Mouse (Mus musculus) c-Kit-positive CD71-negative TER-119-negative erythroid progenitor cells, embryonic 14.5 days (primary cell): ENCODE results near the gene Glcci1.
"Not testable (repeated sequence)": the region's sequence is repeated elsewhere in the genome, so short reads cannot be mapped to it uniquely, and the experiment has no call there.

Source experiments
- DNase-seq: peaks from one replicate; pipeline ENCODE4 v3.0.0-alpha.2; 2013; ENCODE audit warnings: low read depth

Gene Glcci1

GRCm38 (mm10) chr6:8495109-8495826, 14.1 kb upstream of the Glcci1 start:
- no peak for DNase-seq

- DNase-seq = no peak
Observed at GRCm38 (mm10) chr6:8495827-8496222, 13.6 kb upstream of the Glcci1 start.

DNA sequence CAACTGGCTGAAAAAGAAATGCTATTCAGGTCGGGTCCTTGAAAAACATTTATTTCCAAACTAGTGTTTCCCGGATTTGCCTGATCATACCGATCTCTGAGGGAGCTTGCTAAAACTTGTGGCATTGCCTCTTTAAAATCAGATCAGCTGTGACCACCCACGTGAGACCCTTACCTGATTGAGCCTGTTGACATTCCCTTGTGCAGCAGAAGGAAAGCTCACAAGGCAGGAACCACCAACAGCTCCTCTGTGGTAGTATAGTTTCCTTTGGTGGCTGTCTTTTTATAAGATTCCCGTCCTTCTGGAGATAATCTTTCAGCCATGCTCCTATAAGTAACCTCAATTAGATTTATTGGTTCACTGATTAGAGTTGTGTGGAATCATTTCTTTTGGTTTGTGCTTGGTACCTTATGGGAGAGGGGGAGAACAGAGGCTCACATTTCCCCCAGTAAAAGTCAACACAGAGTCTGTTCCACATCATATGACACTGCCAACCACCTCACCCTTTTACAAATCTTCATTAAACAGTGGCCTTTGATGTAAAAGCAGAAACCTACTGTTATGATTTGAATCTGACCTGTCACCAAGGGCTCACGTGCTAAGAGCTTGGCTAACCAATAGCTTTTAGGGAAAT, 12.0 kb upstream of the Glcci1 start:
- no peak for DNase-seq

GRCm38 (mm10) chr6:8497868-8498257, 11.5 kb upstream of the Glcci1 start:
- DNase-seq = no peak

DNA sequence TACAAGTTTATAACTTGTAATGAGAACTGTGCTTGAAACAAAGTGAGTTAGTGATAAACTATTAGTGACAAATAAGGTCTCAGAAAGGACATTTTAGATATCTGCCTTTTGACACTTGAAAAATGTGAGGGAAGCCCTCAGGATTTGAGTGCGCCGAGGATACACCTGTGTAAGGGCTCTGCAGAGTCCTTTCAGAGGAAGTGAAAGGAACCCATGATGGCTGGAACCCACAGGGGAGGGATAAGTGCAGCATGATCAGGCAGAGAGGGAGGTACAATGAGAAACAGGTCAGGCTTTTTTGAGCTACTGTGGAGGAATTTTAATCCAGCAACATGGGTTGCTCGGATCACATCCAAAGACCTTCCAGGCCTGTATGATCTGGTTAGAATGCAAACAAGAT, 10.4 kb upstream of the Glcci1 start:
- DNase-seq = no peak

- DNase-seq = no peak
Observed at GRCm38 (mm10) chr6:8503953-8504352, 5.4 kb upstream of the Glcci1 start.

DNA sequence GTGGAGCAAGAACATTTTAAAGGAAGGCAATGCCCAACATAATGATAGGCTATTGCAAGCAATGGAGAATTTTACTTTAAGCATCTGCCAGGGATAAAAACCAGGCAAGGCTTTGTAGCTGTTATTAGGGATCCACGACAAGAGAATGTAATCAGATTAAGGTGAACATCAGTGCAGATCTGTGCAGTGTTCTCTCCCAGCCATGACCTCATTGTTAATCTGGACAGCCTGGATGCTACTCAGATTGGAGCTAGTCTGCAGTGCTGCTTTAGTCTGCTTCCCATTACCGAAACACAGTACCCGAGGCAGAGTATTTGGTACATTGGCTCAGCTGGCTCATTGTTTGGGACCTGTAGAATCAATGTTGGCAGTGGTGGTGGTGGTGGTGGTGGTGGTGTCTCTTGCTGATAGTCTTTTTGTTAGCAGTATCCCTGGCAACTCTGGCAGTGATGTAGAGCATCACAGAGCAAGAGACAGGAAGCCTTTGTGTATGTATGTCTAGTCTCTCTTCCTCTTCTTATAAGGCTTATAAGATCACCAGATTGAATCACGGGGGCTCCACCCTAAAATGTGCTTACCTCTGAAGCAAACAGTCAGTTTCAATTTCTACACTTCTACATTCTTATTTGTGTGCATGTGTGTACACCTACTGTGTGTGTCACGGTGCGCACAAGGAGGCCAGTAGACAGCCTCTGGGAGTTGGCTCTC, 4.7 kb upstream of the Glcci1 start:
- no peak for DNase-seq

DNA sequence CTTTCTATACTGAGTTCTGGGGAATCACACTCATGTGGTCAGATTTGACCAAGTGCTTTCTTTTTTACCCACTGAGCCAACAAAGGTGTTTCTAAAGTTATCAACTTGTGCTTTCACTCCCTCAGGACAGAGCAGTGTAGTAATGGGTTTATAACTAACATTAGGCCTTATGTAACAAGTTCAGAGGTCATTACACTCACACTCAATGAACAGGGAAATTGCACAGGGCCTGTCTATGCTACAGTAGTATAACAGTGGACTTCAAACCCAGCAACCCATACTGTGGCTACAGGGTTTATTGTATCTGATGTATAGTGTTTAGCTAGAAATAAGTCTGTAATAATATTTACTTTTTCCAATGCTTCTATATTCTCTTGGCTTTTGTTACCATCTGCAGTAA, 2.8 kb upstream of the Glcci1 start:
- DNase-seq = no peak

DNA sequence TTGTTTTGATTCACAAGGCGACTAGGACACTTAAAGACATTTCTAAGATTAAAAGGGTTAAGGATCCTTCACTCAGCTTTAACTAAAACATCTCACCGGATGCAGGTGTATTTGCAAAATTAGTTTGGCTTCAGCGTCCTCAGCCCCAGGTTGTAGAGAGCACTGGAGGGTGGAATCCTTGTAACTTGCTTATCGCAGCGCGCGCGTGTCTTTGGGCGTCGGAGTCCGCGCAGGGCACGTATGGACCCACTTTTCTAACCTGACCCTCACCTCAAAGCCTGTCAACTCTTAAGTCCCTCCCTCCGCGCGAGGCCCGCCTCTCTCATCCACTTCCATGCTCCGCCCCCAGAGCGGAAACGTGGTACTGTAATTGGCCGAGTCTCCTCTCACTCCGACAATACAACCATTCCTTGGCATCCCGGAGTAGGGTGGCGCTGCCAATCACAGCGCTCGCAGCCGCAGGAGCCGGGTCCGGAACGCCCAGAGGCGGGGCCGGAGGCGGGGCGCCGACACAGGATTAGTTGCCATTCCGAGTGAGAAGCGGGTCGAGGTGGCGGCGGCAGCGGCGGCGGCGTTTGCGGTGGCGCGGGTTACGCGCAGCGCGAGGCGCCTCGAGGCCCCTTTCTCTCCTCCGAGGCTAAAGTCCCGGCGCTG, 390 bp upstream of the Glcci1 start:
- peak; percentile 98 for DNase-seq

GRCm38 (mm10) chr6:8509961-8510863, 812 bp downstream of the Glcci1 start:
- DNase-seq = no peak

- DNase-seq = no peak
Observed at GRCm38 (mm10) chr6:8510864-8511428, 1.5 kb downstream of the Glcci1 start.

GRCm38 (mm10) chr6:8511447-8511846, 2.0 kb downstream of the Glcci1 start:
- no peak for DNase-seq

GRCm38 (mm10) chr6:8512416-8512815, 3.0 kb downstream of the Glcci1 start:
- DNase-seq = no peak

DNA sequence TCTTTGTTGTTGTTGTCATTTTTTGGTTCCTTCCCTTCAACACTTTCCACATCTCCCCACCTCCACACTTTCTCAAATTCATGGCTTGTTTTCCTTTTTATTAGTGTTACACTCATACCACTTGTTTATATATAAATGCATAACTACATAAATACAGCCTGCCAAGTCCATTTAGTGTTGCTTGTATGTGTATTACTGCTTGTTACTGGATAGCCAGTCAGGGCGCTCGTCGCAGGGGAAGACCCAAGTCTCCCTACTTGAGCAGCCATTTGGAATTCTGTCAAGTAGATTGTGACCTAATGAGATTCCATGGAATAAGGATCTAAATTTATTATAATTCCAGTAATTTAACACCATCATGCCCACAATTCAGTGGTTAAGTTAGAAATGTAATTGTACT, 10.3 kb downstream of the Glcci1 start:
- DNase-seq = no peak

- no peak for DNase-seq
Observed at GRCm38 (mm10) chr6:8521231-8521630, 11.8 kb downstream of the Glcci1 start.

- DNase-seq = no peak
Observed at GRCm38 (mm10) chr6:8524717-8525116, 15.3 kb downstream of the Glcci1 start.

GRCm38 (mm10) chr6:8531104-8531894, 21.9 kb downstream of the Glcci1 start:
- DNase-seq = no peak

- DNase-seq = no peak
Observed at GRCm38 (mm10) chr6:8536944-8537343, 27.5 kb downstream of the Glcci1 start.

- not testable (repeated sequence) for DNase-seq
Observed at GRCm38 (mm10) chr6:8541531-8541930, 32.1 kb downstream of the Glcci1 start.

DNA sequence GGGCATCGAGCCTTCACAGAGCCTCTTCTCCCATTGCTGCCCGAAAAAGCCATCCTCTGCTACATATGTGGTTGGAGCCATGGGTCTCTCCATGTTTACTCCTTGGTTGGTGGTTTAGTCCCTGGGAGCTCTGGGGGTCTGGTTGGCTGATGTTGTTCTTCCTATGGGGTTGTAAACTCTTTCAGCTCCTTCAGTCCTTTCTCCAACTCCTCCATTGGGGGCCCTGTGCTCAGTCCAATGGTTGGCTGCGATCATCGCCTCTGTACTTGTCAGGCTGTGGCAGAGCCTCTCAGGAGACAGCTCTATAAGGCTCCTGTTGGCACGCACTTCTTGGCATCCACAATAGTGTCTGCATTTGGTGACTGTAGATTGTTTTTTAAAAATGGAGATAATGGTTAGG, 35.4 kb downstream of the Glcci1 start:
- DNase-seq = no peak

DNA sequence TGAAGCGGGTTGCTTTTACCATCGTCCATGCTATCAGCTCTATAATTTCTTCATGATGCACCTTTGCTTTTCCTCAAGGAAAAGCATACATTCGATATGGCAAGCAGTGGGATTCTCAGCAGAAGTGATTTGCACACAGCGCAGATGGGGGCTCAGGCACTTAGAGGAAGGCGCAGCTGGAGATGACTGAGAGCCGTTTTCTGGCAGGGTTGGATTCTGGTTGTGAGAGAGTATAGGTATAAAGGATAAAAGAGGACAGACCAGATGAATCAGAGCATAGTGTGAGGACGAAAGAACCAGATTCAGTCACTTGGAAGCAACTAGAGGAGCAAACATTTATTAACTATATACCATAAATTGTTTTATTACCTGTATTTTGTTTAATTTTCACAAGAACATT, 36.4 kb downstream of the Glcci1 start:
- DNase-seq = no peak
